Comparison of ENCODE assay signal across 8 mouse cellular contexts in genomic region chr11:61493525-61494128, GRCm38 (mm10). TPM values are rescaled to one million over a fixed set of nuclear protein-coding genes. Genes with fewer than 3 reads are reported as not detected.
DNase-seq lines count a peak whose midpoint lies in the region; ATAC-seq and TF ChIP-seq lines count a peak whose summit lies in the region.

No protein-coding gene starts in this region.

- no peak for DNase-seq in frontal cortex, postnatal 25 days (ENCODE audit: low spot score in 2 of 2)
- DNase-seq in cerebellum, adult 11-12 months, result peak; percentile 74
- DNase-seq in forebrain, postnatal 0 days, result no peak
- peak; percentile 47 to 53 for DNase-seq in left cerebral cortex, adult 8-10 months (ENCODE audit: low spot score in 2 of 2)
- DNase-seq in testis, postnatal 10 days (ENCODE audit: low spot score), result peak; percentile 65

- peak overlapping the region; percentile 65 for H3K4me2 ChIP-seq in forebrain, postnatal 0 days (ENCODE audit: low read depth)
- peak overlapping the region; percentile 64 for H3K4me2 ChIP-seq in midbrain, embryonic 12.5 days (replicated peaks)

- peak overlapping the region; percentile 88 for H3K27ac ChIP-seq in forebrain, postnatal 0 days (ENCODE audit: low read depth, low read length)
- peak overlapping the region; percentile 89 for H3K27ac ChIP-seq in midbrain, embryonic 12.5 days (replicated peaks)

- peak; percentile 38 for ATAC-seq in frontal cortex, adult (ENCODE audit: low TSS enrichment)
- ATAC-seq in CD4-positive, CD25-positive, alpha-beta regulatory T cell, adult 4 months, result peak; percentile 44
- peak; percentile 42 for ATAC-seq in forebrain, postnatal 0 days
- peak; percentile 74 for ATAC-seq in midbrain, embryonic 12.5 days (ENCODE audit: low FRiP score, low read depth)

- no peaks in the 10 kb centered on the region for H3K9me3 ChIP-seq in forebrain, postnatal 0 days (ENCODE audit: low read length)
- H3K9me3 ChIP-seq in midbrain, embryonic 12.5 days, result no peaks in the 10 kb centered on the region

- H3K9ac ChIP-seq in forebrain, postnatal 0 days, result peak overlapping the region; percentile 72
- peak overlapping the region; percentile 84 for H3K9ac ChIP-seq in midbrain, embryonic 12.5 days (replicated peaks)

- H3K27me3 ChIP-seq in forebrain, postnatal 0 days (ENCODE audit: insufficient read depth, low read length), result no peaks in the 10 kb centered on the region
- H3K27me3 ChIP-seq in midbrain, embryonic 12.5 days, result no peaks in the 10 kb centered on the region

- peak overlapping the region; percentile 56 for H3K4me3 ChIP-seq in forebrain, postnatal 0 days (ENCODE audit: low read depth, low read length)
- H3K4me3 ChIP-seq in midbrain, embryonic 12.5 days, result peak overlapping the region; percentile 86

- peaks cover 10% of the 10 kb centered on the region; the same call in 1 of the 2 replicates for H3K4me1 ChIP-seq in forebrain, postnatal 0 days (ENCODE audit: insufficient read depth)
- H3K4me1 ChIP-seq in midbrain, embryonic 12.5 days, result peaks cover 26% of the 10 kb centered on the region

- 1% methylated on average over 50 of the region's 50 CpGs for WGBS in forebrain, postnatal 0 days
- WGBS in midbrain, embryonic 12.5 days, result under 1% methylated on average over 49 of the region's 50 CpGs

- TF ChIP-seq CTCF in forebrain, postnatal 0 days (IDR thresholded peaks at IDR 0.05; ENCODE audit: low read depth), result no peak

- peaks cover 33% of the 10 kb centered on the region for H3K36me3 ChIP-seq in forebrain, postnatal 0 days (ENCODE audit: insufficient read depth)
- peaks cover 42% of the 10 kb centered on the region for H3K36me3 ChIP-seq in midbrain, embryonic 12.5 days

RNA-seq across cellular contexts. Expression of gene Mapk7, which starts 0.6 kb away (rescaled TPM):
- 10 to 100 TPM in 1 of 2 experiments, 1 to 10 TPM in 1; 9.2 to 18.0 TPM for polyA plus RNA-seq in CD4-positive, CD25-positive, alpha-beta regulatory T cell, adult 4 months (2017; shearing (Covaris generic))
- 45.9 and 50.3 TPM in 2 replicates for total RNA-seq in forebrain, postnatal 0 days (2014; rRNA removed)
- 53.6 and 58.5 TPM in 2 replicates for polyA plus RNA-seq in forebrain, postnatal 0 days (2015; fragmentation: Nextera tagmentation; extraction: Ambion mirVana)
- 10 to 100 TPM; 19.5 to 22.4 (median 21.0) TPM for total RNA-seq in left cerebral cortex, adult 8-10 months (2022)
- 94.2 and 100 TPM in 2 replicates for polyA plus RNA-seq in midbrain, embryonic 12.5 days (2016; fragmentation: Nextera tagmentation; extraction: Ambion mirVana)

RNA-seq across cellular contexts. Expression of gene Mfap4, which starts 8.4 kb away (rescaled TPM):
- polyA plus RNA-seq in CD4-positive, CD25-positive, alpha-beta regulatory T cell, adult 4 months (2017; shearing (Covaris generic)), result not detected
- 8.0 and 17.4 TPM in 2 replicates for total RNA-seq in forebrain, postnatal 0 days (2014; rRNA removed)
- 19.6 and 23.0 TPM in 2 replicates for polyA plus RNA-seq in forebrain, postnatal 0 days (2015; fragmentation: Nextera tagmentation; extraction: Ambion mirVana)
- total RNA-seq in left cerebral cortex, adult 8-10 months (2022), result 1 to 10 TPM; 1.9 to 4.0 (median 3.1) TPM
- 61.5 and 83.2 TPM in 2 replicates for polyA plus RNA-seq in midbrain, embryonic 12.5 days (2016; fragmentation: Nextera tagmentation; extraction: Ambion mirVana)

RNA-seq across cellular contexts. Expression of gene B9d1, which starts 11.3 kb away (rescaled TPM):
- 1 to 10 TPM; 3.5 to 5.9 TPM for polyA plus RNA-seq in CD4-positive, CD25-positive, alpha-beta regulatory T cell, adult 4 months (2017; shearing (Covaris generic))
- 18.8 and 27.5 TPM in 2 replicates for total RNA-seq in forebrain, postnatal 0 days (2014; rRNA removed)
- 25.4 and 26.8 TPM in 2 replicates for polyA plus RNA-seq in forebrain, postnatal 0 days (2015; fragmentation: Nextera tagmentation; extraction: Ambion mirVana)
- 10 to 100 TPM; 46.9 to 57.8 (median 47.2) TPM for total RNA-seq in left cerebral cortex, adult 8-10 months (2022)
- 33.2 and 37.8 TPM in 2 replicates for polyA plus RNA-seq in midbrain, embryonic 12.5 days (2016; fragmentation: Nextera tagmentation; extraction: Ambion mirVana)

RNA-seq across cellular contexts. Expression of gene Rnf112, which starts 39.7 kb away (rescaled TPM):
- not detected for polyA plus RNA-seq in CD4-positive, CD25-positive, alpha-beta regulatory T cell, adult 4 months (2017; shearing (Covaris generic))
- total RNA-seq in forebrain, postnatal 0 days (2014; rRNA removed), result 85.9 and 91.3 TPM in 2 replicates
- 17.4 and 27.3 TPM in 2 replicates for polyA plus RNA-seq in forebrain, postnatal 0 days (2015; fragmentation: Nextera tagmentation; extraction: Ambion mirVana)
- total RNA-seq in left cerebral cortex, adult 8-10 months (2022), result 100 to 1,000 TPM; 223 to 281 (median 257) TPM
- 4.8 and 6.6 TPM in 2 replicates for polyA plus RNA-seq in midbrain, embryonic 12.5 days (2016; fragmentation: Nextera tagmentation; extraction: Ambion mirVana)

Comparison
In these comparisons a context has a peak if more than half of its experiments do, and no peak if none do; other contexts are left out.
1. DNase-seq: peak in cerebellum, adult 11-12 months (single experiment), left cerebral cortex, adult 8-10 months (2 of 2) and testis, postnatal 10 days (single experiment); none in frontal cortex, postnatal 25 days (0 of 2) and forebrain, postnatal 0 days (single experiment).
2. RNA of gene Mfap4, which starts 8.4 kb away (polyA plus RNA-seq): 61.5 to 83.2 TPM in midbrain, embryonic 12.5 days and 19.6 to 23.0 TPM in forebrain, postnatal 0 days; not detected in CD4-positive, CD25-positive, alpha-beta regulatory T cell, adult 4 months; every median in the first group is over 10 times any median in the second.
3. Peak in every context shown above with its lines, with median percentiles within 50 percentile points of each other: ATAC-seq.